Mouse (Mus musculus): ENCODE measurements at regions not wholly inside any gene's neighbourhood (a gene's known extent, or its start where the extent isn't known, plus 50 kb on each side); places are given as distances from the start of the nearest gene placed in this dataset.

DNA sequence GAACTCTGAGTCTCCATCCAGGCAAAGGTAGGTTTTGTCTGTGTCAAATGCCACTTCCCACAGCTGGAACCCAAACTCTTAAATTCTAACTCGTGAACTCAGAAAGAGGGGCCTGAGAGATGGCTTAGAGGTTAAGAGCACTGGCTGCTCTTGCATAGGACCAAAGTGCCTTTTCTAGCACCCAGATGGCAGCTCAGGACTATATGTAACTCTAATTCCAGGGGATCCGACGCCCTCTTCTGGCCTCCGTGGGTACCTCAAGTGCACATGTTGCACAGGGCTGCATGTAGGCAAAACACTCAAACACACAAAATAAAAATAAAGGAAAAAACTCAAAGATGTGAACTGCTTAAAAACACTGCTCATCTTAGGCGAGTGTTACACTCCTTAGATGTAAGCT, 374.2 kb downstream of the Agtpbp1 start:
- Histone ChIP-seq H3K4me3 (ENCODE audit: insufficient read depth, low read length) (no peak overlapping the region), H3K27ac (ENCODE audit: insufficient read depth, low read length) (no peak overlapping the region)
- TF ChIP-seq POLR2A (IDR thresholded peaks at IDR 0.05; ENCODE audit: low read depth, low read length) (no peak), CTCF (IDR thresholded peaks at IDR 0.05; ENCODE audit: borderline replicate concordance, insufficient read depth, low read length) (no peak)

GRCm38 (mm10) chr13:59206186-59206585, 378.8 kb downstream of the Agtpbp1 start:
- no peak for TF ChIP-seq POLR2A (IDR thresholded peaks at IDR 0.05; ENCODE audit: low read depth, low read length)
- TF ChIP-seq CTCF (IDR thresholded peaks at IDR 0.05; ENCODE audit: borderline replicate concordance, insufficient read depth, low read length) = no peak
- no peak overlapping the region for H3K4me3 ChIP-seq (ENCODE audit: insufficient read depth, low read length)
- no peaks in the 10 kb centered on the region for H3K4me1 ChIP-seq (ENCODE audit: control insufficient read depth, insufficient read depth, low read length)
- no peak overlapping the region for H3K27ac ChIP-seq (ENCODE audit: insufficient read depth, low read length)

More for the DNA sequence above, 374.2 kb downstream of the Agtpbp1 start:
- H3K4me1 ChIP-seq (ENCODE audit: control insufficient read depth, insufficient read depth, low read length) = no peaks in the 10 kb centered on the region

GRCm38 (mm10) chr13:59204506-59204905, 380.5 kb downstream of the Agtpbp1 start:
- Histone ChIP-seq H3K27ac (ENCODE audit: insufficient read depth, low read length) (no peak overlapping the region), H3K4me3 (ENCODE audit: insufficient read depth, low read length) (no peak overlapping the region), H3K4me1 (ENCODE audit: control insufficient read depth, insufficient read depth, low read length) (no peaks in the 10 kb centered on the region)
- no peak for TF ChIP-seq CTCF (IDR thresholded peaks at IDR 0.05; ENCODE audit: borderline replicate concordance, insufficient read depth, low read length)
- TF ChIP-seq POLR2A (IDR thresholded peaks at IDR 0.05; ENCODE audit: low read depth, low read length) = no peak

DNA sequence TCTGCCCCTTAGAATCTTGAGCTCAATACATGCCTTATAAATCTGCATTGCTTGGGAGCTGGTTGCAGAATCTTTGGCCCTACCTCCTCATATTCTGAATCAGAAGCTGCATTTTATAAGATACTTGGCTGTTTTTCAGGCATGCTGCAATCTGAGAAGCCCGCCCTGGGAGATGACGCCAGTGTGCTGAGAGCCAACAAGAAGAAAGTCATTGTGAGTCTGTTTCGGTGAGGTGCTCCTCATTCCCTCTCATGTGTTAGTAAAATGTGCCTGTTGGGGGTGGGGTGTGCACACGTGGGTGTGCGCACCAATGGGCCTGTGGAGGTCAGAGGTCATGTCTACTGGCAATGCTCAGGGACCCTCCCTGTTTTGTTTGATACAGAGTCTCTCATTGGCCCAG, 388.7 kb downstream of the Agtpbp1 start:
- TF ChIP-seq CTCF (IDR thresholded peaks at IDR 0.05; ENCODE audit: borderline replicate concordance, insufficient read depth, low read length) (no peak), POLR2A (IDR thresholded peaks at IDR 0.05; ENCODE audit: low read depth, low read length) (no peak)
- no peak overlapping the region for H3K27ac ChIP-seq (ENCODE audit: insufficient read depth, low read length)
- no peaks in the 10 kb centered on the region for H3K4me1 ChIP-seq (ENCODE audit: control insufficient read depth, insufficient read depth, low read length)
- H3K4me3 ChIP-seq (ENCODE audit: insufficient read depth, low read length) = no peak overlapping the region

- no peak overlapping the region for H3K27ac ChIP-seq (ENCODE audit: insufficient read depth, low read length)
- no peaks in the 10 kb centered on the region for H3K4me1 ChIP-seq (ENCODE audit: control insufficient read depth, insufficient read depth, low read length)
Measured at GRCm38 (mm10) chr13:59188431-59188830, 382.1 kb downstream of the Ntrk2 start.

More at GRCm38 (mm10) chr13:59188431-59188830, 382.1 kb downstream of the Ntrk2 start:
- no peak for TF ChIP-seq POLR2A (IDR thresholded peaks at IDR 0.05; ENCODE audit: low read depth, low read length)
- no peak for TF ChIP-seq CTCF (IDR thresholded peaks at IDR 0.05; ENCODE audit: borderline replicate concordance, insufficient read depth, low read length)
- H3K4me3 ChIP-seq (ENCODE audit: insufficient read depth, low read length) = no peak overlapping the region
